Mouse (Mus musculus) CD4-positive, CD25-positive, alpha-beta regulatory T cell, adult 2 months (primary cell): ENCODE data around the gene Ocel1.
A peak's percentile ranks its signal among the peaks of the same experiment; 100 is the strongest.
"Not testable (repeated sequence)": the region's sequence is repeated elsewhere in the genome, so short reads cannot be mapped to it uniquely, and the experiment has no call there.

ENCODE experiments used
- DNase-seq: peaks from one replicate; pipeline ENCODE4 v3.0.0-alpha.2; 2012; ENCODE audit warnings: low read depth, low spot score

Ocel1 gene

GRCm38 (mm10) chr8:71371236-71371848 is at the start of gene Ocel1:
Ocel1 (plus strand) TSS chr8:71371298.
- peak; percentile 99 for DNase-seq

- no peak for DNase-seq
Measured at GRCm38 (mm10) chr8:71322939-71323338, 48.2 kb upstream of the Ocel1 start.

- peak; percentile 64 for DNase-seq
Measured at GRCm38 (mm10) chr8:71324848-71325247, 46.2 kb upstream of the Ocel1 start.

GRCm38 (mm10) chr8:71337834-71338233 is 33.3 kb upstream of the Ocel1 start:
- DNase-seq = not testable (repeated sequence)

- DNase-seq = peak; percentile 61
Measured at GRCm38 (mm10) chr8:71340625-71341024, 30.5 kb upstream of the Ocel1 start.

- DNase-seq = no peak
Measured at GRCm38 (mm10) chr8:71346581-71346980, 24.5 kb upstream of the Ocel1 start.

GRCm38 (mm10) chr8:71351117-71351516 is 20.0 kb upstream of the Ocel1 start:
- no peak for DNase-seq

GRCm38 (mm10) chr8:71351520-71351919 is 19.6 kb upstream of the Ocel1 start:
- DNase-seq = no peak

- no peak for DNase-seq
Measured at GRCm38 (mm10) chr8:71358026-71358425, 13.1 kb upstream of the Ocel1 start.

GRCm38 (mm10) chr8:71366771-71367528 is 4.1 kb upstream of the Ocel1 start, which contains the start of gene Use1:
Use1 (plus strand) TSS chr8:71366848.
- DNase-seq = peak; percentile 97

- no peak for DNase-seq
Measured at GRCm38 (mm10) chr8:71367529-71368176, 3.4 kb upstream of the Ocel1 start.

- DNase-seq = no peak
Measured at GRCm38 (mm10) chr8:71368366-71368765, 2.7 kb upstream of the Ocel1 start.

- DNase-seq = no peak
Measured at GRCm38 (mm10) chr8:71369040-71369718, 1.9 kb upstream of the Ocel1 start.

GRCm38 (mm10) chr8:71370711-71371235 is 325 bp upstream of the Ocel1 start:
- peak; percentile 37 for DNase-seq

- DNase-seq = no peak
Measured at GRCm38 (mm10) chr8:71372427-71372826, 1.3 kb downstream of the Ocel1 start.

- no peak for DNase-seq
Measured at GRCm38 (mm10) chr8:71373000-71373399, 1.9 kb downstream of the Ocel1 start.

GRCm38 (mm10) chr8:71374616-71375206 is 3.6 kb downstream of the Ocel1 start:
- DNase-seq = no peak

GRCm38 (mm10) chr8:71375581-71376422 is 4.7 kb downstream of the Ocel1 start:
- peak; percentile 71 for DNase-seq

- no peak for DNase-seq
Measured at GRCm38 (mm10) chr8:71376423-71377030, 5.4 kb downstream of the Ocel1 start.

GRCm38 (mm10) chr8:71379008-71379407 is 7.9 kb downstream of the Ocel1 start:
- DNase-seq = no peak
